Mouse (Mus musculus): ENCODE data around the gene Gpr162.

- TF ChIP-seq CTCF (IDR thresholded peaks at IDR 0.05; ENCODE audit: low read depth) (no peak), EP300 (optimal IDR thresholded peaks at IDR 0.05) (no peak)
Measured at GRCm38 (mm10) chr6:124861802-124862201, 2.0 kb downstream of the Gpr162 start.

All from stomach, postnatal 0 days (tissue).